Mouse (Mus musculus) forebrain, embryonic 10.5 days (tissue): ENCODE measurements around the gene Sirt2. TPM values are rescaled to one million over a fixed set of nuclear protein-coding genes. Genes with fewer than 3 reads are reported as not detected.

ENCODE experiments used
- DNase-seq: peaks from one replicate; pipeline ENCODE4 v3.0.0-alpha.2; 2017; ENCODE audit warnings: low spot score; ENCODE audit errors: extremely low spot score
- H3K27ac ChIP-seq: fragments of 300-500 bp; sonication (generic); 2 replicates; pipeline ENCODE4 v1.5.1; 2016; ENCODE audit warnings: mild to moderate bottlenecking
- H3K27me3 ChIP-seq: fragments of 300-500 bp; sonication (generic); 2 replicates; pipeline ENCODE4 v1.6.1; 2016; ENCODE audit warnings: mild to moderate bottlenecking; ENCODE audit not compliant: poor library complexity, severe bottlenecking
- H3K36me3 ChIP-seq: fragments of 300-500 bp; sonication (generic); replicated peaks from 2 replicates; pipeline ENCODE4 v1.6.1; 2016; ENCODE audit warnings: mild to moderate bottlenecking, moderate library complexity
- H3K4me1 ChIP-seq: fragments of 300-500 bp; sonication (generic); 2 replicates; pipeline ENCODE4 v1.6.1; 2016
- H3K4me3 ChIP-seq: fragments of 300-500 bp; sonication (generic); 2 replicates; pipeline ENCODE4 v1.5.1; 2016; ENCODE audit warnings: mild to moderate bottlenecking, moderate library complexity
- H3K9me3 ChIP-seq: fragments of 300-500 bp; sonication (generic); 2 replicates; pipeline ENCODE4 v1.6.1; 2016; ENCODE audit warnings: mild to moderate bottlenecking, moderate library complexity
- WGBS: fragments of 180-500 bp; shearing (Covaris S2); methylation state at CpG from one replicate; pipeline ENCODE4 v1.1.7; 2016; 5-methylcytosine and 5-hydroxymethylcytosine counted together
- polyA plus RNA-seq: library from polyadenylated mRNA; unstranded; fragments of >200 nt; fragmentation: Nextera tagmentation; extraction: Ambion mirVana; gene quantifications from 2 replicates; pipeline ENCODE4 v1.2.1, GENCODE M21; 2016

Gene Sirt2
- polyA plus RNA-seq, 1 experiment from 2014 or later = 60.8 TPM

DNA sequence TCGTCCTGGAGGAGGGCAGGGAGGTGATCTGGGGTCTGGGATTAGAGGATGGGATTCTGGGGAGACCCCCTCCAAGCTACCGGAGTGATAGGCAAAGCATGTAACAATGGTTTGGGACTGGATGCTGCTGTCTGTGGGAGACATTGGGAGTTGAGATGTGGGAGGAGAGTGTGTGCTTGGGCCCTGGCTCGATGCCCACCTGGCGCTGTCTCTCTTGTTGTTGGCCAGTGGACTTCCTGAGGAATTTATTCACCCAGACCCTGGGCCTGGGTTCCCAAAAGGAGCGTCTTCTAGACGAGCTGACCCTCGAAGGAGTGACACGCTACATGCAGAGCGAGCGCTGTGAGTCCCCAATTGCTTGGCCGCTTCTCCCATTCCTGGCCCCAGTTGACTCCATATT is 5.3 kb downstream of the Sirt2 start:
- Histone ChIP-seq H3K27ac (no peak overlapping the region), H3K36me3 (peaks cover 23% of the 10 kb centered on the region), H3K4me3 (no peak overlapping the region), H3K9me3 (no peaks in the 10 kb centered on the region), H3K27me3 (no peaks in the 10 kb centered on the region), H3K4me1 (peaks cover 26% of the 10 kb centered on the region)
- no peak for DNase-seq
- 93% methylated on average over 11 of the region's 11 CpGs for WGBS

DNA sequence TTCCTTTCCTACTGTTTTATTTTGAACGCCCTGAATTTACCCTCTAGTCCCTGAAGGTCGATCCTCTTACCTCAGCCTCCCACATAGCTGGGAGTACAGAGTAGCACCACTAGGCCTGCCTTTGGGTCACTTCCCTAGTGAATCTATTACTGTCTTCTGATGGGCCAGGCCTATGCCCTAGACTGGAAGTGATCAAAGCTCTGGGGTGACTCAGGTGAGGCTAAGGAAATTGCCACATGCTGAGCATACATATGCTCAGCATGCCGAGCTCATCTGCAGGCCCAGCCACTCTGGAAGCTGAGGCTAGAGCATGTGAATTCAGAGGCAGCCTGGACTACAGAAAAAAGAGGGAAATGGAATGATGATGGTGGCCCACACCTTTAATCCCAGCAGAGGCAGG is 6.6 kb downstream of the Sirt2 start:
- H3K27me3 ChIP-seq = no peaks in the 10 kb centered on the region
- no peak overlapping the region for H3K4me3 ChIP-seq
- H3K9me3 ChIP-seq = no peaks in the 10 kb centered on the region
- H3K27ac ChIP-seq = no peak overlapping the region
- WGBS = 86% methylated on average over 3 of the region's 3 CpGs
- H3K4me1 ChIP-seq = peaks cover 15% of the 10 kb centered on the region; the same call in 1 of the 2 replicates
- H3K36me3 ChIP-seq = peaks cover 32% of the 10 kb centered on the region
- no peak for DNase-seq

DNA sequence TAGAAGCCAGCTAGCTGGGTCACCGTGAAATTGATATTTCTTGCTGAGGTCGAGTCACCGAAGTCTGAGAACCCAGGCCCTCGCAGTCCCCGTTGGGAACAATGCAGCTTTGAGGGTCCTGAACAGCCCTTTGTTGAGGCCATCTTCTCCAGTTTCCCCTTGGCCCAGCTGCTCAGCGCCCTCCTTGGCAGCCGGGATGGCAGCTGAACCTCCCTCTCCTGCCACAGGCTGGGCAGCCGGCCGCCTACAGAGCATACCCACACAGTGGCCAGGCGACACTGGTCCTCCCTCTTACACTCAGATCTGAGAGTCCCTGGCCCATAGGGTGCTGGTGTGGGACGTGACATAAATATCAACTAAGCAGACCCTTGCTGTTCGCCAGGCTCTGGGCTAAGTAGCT is 7.6 kb downstream of the Sirt2 start:
- no peak for DNase-seq
- H3K4me1 ChIP-seq = peaks cover 10% of the 10 kb centered on the region; the same call in 1 of the 2 replicates
- WGBS = 76% methylated on average over 12 of the region's 12 CpGs
- no peaks in the 10 kb centered on the region for H3K27me3 ChIP-seq
- H3K36me3 ChIP-seq = peaks cover 37% of the 10 kb centered on the region
- no peaks in the 10 kb centered on the region for H3K9me3 ChIP-seq
- 0 out of 2 replicates have a peak overlapping the region, but pooled peaks have one; percentile 48 for H3K27ac ChIP-seq
- no peak overlapping the region for H3K4me3 ChIP-seq

DNA sequence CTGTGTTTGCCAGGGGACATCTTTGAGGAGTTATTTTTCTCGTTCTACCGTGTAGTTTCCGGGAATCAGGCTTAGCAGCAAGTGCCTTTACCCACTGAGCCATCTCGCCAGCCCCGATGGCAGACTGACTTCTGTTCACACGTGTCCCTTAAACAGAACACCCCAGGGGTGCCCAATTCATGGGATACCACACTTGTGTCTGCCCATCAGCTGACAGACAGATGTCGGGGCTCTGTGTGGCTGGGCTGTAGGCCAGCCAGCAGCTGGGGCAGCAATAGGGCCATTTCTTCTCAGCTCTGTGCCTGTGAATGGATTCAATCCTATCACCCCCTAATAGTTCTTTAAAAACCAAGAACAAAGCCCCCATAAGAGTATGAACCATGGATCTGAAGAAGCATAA is 8.6 kb downstream of the Sirt2 start:
- H3K36me3 ChIP-seq = peaks cover 37% of the 10 kb centered on the region
- WGBS = 93% methylated on average over 7 of the region's 7 CpGs
- H3K4me1 ChIP-seq = peaks cover 9% of the 10 kb centered on the region
- H3K27ac ChIP-seq = no peak overlapping the region
- no peaks in the 10 kb centered on the region for H3K27me3 ChIP-seq
- H3K9me3 ChIP-seq = no peaks in the 10 kb centered on the region
- no peak for DNase-seq
- H3K4me3 ChIP-seq = no peak overlapping the region

DNA sequence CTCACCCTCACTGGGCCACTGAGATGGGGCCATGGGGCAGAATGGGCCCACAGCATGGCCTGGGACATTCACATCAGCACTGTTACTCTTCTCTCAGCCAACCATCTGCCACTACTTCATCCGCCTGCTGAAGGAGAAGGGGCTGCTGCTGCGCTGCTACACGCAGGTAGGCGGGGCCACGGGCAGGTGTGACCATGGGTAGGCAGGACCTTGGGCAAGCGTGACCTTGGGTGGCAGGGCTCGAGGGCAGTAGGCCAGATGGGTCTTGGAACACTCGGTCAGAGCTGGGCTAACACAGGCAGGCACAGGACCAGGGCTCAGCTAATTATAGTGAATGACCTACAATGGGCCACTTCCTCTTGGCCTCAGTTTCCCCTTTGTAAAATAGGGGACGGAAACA is 12.3 kb downstream of the Sirt2 start:
- no peak for DNase-seq
- no peak overlapping the region for H3K27ac ChIP-seq
- H3K4me3 ChIP-seq = no peak overlapping the region
- no peaks in the 10 kb centered on the region for H3K9me3 ChIP-seq
- H3K27me3 ChIP-seq = no peaks in the 10 kb centered on the region
- 85% methylated on average over 9 of the region's 9 CpGs for WGBS
- H3K4me1 ChIP-seq = peaks cover 16% of the 10 kb centered on the region
- H3K36me3 ChIP-seq = peaks cover 39% of the 10 kb centered on the region

DNA sequence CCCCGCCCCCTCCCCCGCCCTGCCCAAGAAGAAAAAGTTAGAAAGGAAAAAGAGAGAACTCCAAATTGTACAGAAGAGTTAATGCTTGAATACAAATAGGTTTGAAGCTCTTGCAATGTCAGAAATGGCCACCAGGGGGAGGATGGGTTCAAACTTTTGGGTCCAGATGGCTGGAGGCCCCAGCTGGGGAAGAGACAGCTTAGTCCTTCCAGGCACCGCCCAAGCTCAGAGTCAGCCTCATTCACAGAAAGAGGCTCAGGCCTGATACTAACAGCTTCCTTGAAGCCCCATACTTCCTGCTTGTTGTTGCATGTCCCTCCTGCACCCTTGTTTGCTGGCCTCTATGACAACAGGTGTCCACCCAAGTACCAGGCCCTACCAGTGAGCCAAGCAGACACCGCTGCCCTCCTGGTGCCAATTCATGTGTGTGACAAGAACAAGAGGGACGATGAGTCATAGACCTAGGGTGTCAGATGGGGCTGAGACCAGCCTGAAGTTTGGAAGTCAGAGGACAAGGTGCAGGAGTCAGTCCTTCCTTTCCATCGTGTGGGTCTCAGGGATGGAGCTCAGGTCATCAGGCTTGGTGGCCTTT is 13.6 kb downstream of the Sirt2 start:
- H3K27me3 ChIP-seq = no peaks in the 10 kb centered on the region
- WGBS = 49% methylated on average over 6 of the region's 6 CpGs
- H3K9me3 ChIP-seq = no peaks in the 10 kb centered on the region
- peak overlapping the region; percentile 26; the same call in 1 of the 2 replicates for H3K27ac ChIP-seq
- peaks cover 17% of the 10 kb centered on the region for H3K4me1 ChIP-seq
- H3K4me3 ChIP-seq = no peak overlapping the region
- peaks cover 31% of the 10 kb centered on the region for H3K36me3 ChIP-seq
- peak; percentile 83 for DNase-seq

DNA sequence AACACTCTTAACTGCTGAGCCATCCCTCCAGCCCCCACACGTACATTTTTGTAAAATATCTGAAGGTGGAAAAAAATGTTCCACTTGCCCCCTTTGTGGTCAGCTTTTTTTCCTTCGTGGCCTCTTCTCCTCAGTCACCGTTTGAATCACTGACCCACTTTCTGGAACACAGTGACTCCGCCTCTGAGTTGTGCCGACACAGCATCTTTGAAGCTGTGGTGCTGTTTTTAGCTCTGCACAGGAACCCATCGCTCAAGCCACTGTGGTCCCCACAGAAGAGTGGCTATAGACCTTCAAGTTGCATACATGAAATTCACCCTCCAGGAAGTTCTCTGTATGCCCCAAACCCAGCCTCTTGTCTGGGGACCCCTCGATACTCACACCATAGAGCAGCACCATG is 14.3 kb downstream of the Sirt2 start:
- Histone ChIP-seq H3K4me3 (no peak overlapping the region), H3K27ac (0 out of 2 replicates have a peak overlapping the region, but pooled peaks have one; percentile 26), H3K36me3 (peaks cover 35% of the 10 kb centered on the region), H3K4me1 (peaks cover 17% of the 10 kb centered on the region), H3K9me3 (no peaks in the 10 kb centered on the region), H3K27me3 (no peaks in the 10 kb centered on the region)
- no peak for DNase-seq
- 87% methylated on average over 7 of the region's 7 CpGs for WGBS

DNA sequence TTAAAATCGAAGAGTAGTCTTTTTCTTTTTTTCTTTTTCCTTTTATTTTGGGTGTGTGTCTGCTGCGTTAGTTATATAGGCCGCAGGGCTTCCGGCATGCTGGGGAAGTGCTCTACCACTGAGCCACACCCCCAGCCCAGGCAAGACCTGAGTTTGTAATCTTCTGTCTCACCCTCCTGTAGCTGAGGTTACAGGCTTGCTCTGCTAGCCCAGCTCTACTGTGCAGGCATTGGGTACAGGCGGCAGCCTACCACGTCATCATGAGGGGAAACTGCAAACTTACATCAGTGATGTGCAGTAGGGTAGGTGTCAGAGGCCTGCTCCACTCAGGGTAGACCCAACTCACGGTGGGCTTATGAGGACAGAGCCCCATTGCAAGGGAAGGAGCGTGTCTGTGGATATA is 14.7 kb downstream of the Sirt2 start:
- 90% methylated on average over 8 of the region's 8 CpGs for WGBS
- Histone ChIP-seq H3K4me3 (no peak overlapping the region), H3K27me3 (no peaks in the 10 kb centered on the region), H3K9me3 (no peaks in the 10 kb centered on the region), H3K36me3 (peaks cover 38% of the 10 kb centered on the region), H3K27ac (no peak overlapping the region), H3K4me1 (peaks cover 17% of the 10 kb centered on the region)
- no peak for DNase-seq

DNA sequence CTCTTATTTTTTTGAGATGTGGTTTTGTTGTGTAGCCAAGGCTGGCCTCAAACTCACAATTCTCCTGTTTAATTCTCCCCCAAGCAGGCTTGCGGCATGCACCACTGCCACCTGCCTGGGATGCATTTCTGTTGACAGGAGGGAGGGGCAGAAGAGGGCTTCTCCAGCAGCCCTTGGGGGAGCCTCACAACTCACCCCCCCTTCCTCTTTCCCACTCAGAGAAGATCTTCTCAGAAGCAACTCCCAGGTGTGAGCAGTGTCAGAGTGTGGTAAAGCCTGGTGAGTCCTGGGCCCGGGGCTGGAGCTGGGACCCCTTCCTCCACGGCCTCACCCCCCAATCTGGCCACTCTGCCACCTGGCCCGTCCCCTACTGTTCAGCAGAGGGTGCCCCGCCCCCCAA is 18.6 kb downstream of the Sirt2 start:
- H3K4me1 ChIP-seq = peaks cover 34% of the 10 kb centered on the region
- no peaks in the 10 kb centered on the region for H3K27me3 ChIP-seq
- H3K36me3 ChIP-seq = peaks cover 35% of the 10 kb centered on the region
- 77% methylated on average over 5 of the region's 5 CpGs for WGBS
- DNase-seq = no peak
- no peak overlapping the region for H3K4me3 ChIP-seq
- H3K9me3 ChIP-seq = no peaks in the 10 kb centered on the region
- no peak overlapping the region for H3K27ac ChIP-seq

DNA sequence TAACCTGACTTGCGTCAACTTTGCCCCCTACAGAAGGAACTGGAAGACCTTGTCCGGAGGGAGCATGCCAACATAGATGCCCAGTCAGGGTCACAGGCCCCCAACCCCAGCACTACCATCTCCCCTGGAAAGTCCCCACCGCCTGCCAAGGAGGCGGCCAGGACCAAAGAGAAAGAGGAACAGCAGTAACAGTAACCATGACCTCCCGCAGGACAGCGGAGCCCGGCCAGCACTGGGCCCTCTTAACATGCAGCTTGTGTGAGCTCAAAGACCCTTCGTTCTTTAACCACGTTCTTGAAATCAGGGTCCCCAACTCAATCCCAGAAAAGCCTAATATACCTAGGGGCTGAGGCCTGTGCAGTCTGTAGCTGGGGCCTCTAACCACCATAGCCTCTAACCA is 21.3 kb downstream of the Sirt2 start:
- H3K9me3 ChIP-seq = no peaks in the 10 kb centered on the region
- H3K4me3 ChIP-seq = no peak overlapping the region
- H3K4me1 ChIP-seq = peaks cover 39% of the 10 kb centered on the region
- 92% methylated on average over 9 of the region's 9 CpGs for WGBS
- no peak overlapping the region for H3K27ac ChIP-seq
- no peak for DNase-seq
- H3K36me3 ChIP-seq = peaks cover 32% of the 10 kb centered on the region
- H3K27me3 ChIP-seq = no peaks in the 10 kb centered on the region

DNA sequence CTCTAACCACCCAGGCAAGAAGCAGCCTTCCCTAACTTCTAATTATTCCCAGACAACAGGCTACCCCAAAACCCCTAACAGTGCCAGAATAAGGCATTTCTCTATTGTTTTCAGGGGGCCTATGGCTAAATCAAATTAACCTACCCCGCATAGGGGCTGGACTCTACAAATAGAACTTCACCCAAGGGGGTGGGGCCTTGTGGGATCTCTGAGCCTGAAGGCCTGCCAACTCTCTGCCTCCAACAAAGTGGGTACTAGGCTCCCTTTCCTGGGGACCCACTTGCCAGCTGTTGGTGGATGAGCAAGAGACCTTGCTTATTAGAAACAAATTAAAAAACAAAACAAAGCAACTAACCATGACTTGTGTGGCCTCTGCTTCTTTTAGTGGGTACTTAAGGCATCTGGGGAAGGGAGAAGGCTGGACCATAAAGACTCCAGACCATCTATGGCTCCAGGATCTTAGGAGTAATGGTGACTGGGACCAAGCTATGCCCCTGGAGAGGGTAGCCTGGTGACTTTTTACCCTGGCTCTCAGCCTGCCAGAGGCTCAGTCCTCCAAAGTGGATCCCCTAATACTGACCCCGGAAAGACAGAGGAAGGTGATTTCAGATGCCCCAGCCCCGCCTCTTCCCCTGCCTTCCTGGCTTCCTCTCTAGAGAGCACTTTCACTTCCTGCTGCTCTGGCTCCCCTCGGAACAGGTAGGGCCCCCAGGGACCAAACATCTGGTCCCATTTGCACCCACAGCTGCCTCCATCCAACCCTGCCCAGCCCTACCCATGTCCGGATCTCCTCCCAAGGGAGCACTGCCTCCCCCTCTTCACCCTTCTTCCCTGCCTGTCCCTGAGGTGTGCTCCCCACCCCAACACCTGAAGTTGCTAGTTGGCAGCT is 22.0 kb downstream of the Sirt2 start, which contains the start of gene Rinl:
Gene Rinl, plus strand, starts transcription at position 663 of the 889 bp plus-strand sequence.
- no peak for DNase-seq
- no peaks in the 10 kb centered on the region for H3K9me3 ChIP-seq
- H3K27ac ChIP-seq = 0 out of 2 replicates have a peak within 1 kb of the TSS, but pooled peaks have one; percentile 40
- H3K36me3 ChIP-seq = peaks cover 26% of the 10 kb centered on the region
- 75% methylated on average over 5 of the region's 5 CpGs for WGBS
- H3K4me3 ChIP-seq = no peak within 1 kb of the TSS
- H3K4me1 ChIP-seq = peaks cover 39% of the 10 kb centered on the region
- no peaks in the 10 kb centered on the region for H3K27me3 ChIP-seq

DNA sequence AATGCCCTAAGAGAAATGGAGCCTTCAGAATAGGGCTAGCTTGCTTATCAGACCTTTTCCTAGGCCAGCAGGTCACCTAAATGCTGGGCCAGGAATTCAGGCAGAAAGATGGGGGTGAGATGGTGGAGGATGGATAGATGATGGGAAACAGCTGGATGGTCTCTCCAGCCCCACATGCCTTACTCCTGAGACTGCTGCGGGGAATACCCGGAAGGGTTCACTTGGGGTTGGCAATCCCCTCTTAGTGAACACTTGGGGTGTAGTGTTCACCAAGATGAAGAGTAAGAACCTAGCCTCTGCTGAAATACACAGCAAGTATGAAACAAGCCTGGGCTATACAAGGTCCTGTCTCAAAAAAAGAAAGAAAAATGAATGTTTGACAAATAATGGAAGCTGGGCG is 22.7 kb downstream of the Sirt2 start:
- H3K4me1 ChIP-seq = peaks cover 39% of the 10 kb centered on the region

More for the DNA sequence above, 22.7 kb downstream of the Sirt2 start:
- no peaks in the 10 kb centered on the region for H3K9me3 ChIP-seq
- 0 out of 2 replicates have a peak overlapping the region, but pooled peaks have one; percentile 40 for H3K27ac ChIP-seq
- WGBS = 82% methylated on average over 3 of the region's 3 CpGs
- H3K27me3 ChIP-seq = no peaks in the 10 kb centered on the region
- H3K4me3 ChIP-seq = no peak overlapping the region
- H3K36me3 ChIP-seq = peaks cover 26% of the 10 kb centered on the region
- DNase-seq = no peak
